Mouse (Mus musculus): Measurements from ENCODE around the gene Rbbp8nl. TPM values are rescaled to one million over a fixed set of nuclear protein-coding genes. Genes with fewer than 3 reads are reported as not detected.

The Rbbp8nl gene
- polyA plus RNA-seq, 3 experiments from 2014 or later, result not detected

GRCm38 (mm10) chr2:180257001-180257521 lies 32.6 kb downstream of the Rbbp8nl start, which contains the start of gene Rps21:
TSS of gene Rps21 (plus strand) at chr2:180257377.
- peak; percentile 95 for ATAC-seq

- peak; percentile 36 for ATAC-seq
Observed at GRCm38 (mm10) chr2:180256296-180257000, 33.2 kb downstream of the Rbbp8nl start.

GRCm38 (mm10) chr2:180255701-180256100 lies 34.0 kb downstream of the Rbbp8nl start:
- no peak for ATAC-seq

- ATAC-seq, result no peak
Observed at GRCm38 (mm10) chr2:180254436-180255209, 35.1 kb downstream of the Rbbp8nl start.

GRCm38 (mm10) chr2:180251838-180252237 lies 37.8 kb downstream of the Rbbp8nl start:
- ATAC-seq, result no peak

- peak; percentile 88 for ATAC-seq
Observed at GRCm38 (mm10) chr2:180250930-180251611, 38.6 kb downstream of the Rbbp8nl start.

- no peak for ATAC-seq
Observed at GRCm38 (mm10) chr2:180248947-180249660, 40.6 kb downstream of the Rbbp8nl start.

GRCm38 (mm10) chr2:180247916-180248315 lies 41.8 kb downstream of the Rbbp8nl start:
- peak; percentile 69 for ATAC-seq

GRCm38 (mm10) chr2:180243108-180243507 lies 46.6 kb downstream of the Rbbp8nl start:
- no peak for ATAC-seq

GRCm38 (mm10) chr2:180238591-180238990 lies 51.1 kb downstream of the Rbbp8nl start:
- no peak for ATAC-seq

GRCm38 (mm10) chr2:180237601-180238345 lies 51.9 kb downstream of the Rbbp8nl start:
- no peak for ATAC-seq

- no peak for ATAC-seq
Observed at GRCm38 (mm10) chr2:180236930-180237329, 52.7 kb downstream of the Rbbp8nl start.

GRCm38 (mm10) chr2:180236500-180236899 lies 53.2 kb downstream of the Rbbp8nl start:
- no peak for ATAC-seq

- no peak for ATAC-seq
Observed at GRCm38 (mm10) chr2:180235788-180236187, 53.9 kb downstream of the Rbbp8nl start.

- no peak for ATAC-seq
Observed at GRCm38 (mm10) chr2:180234980-180235379, 54.7 kb downstream of the Rbbp8nl start.

- ATAC-seq, result no peak
Observed at GRCm38 (mm10) chr2:180234353-180234752, 55.3 kb downstream of the Rbbp8nl start.

GRCm38 (mm10) chr2:180233101-180233904 lies 56.4 kb downstream of the Rbbp8nl start:
- no peak for ATAC-seq

- ATAC-seq, result no peak
Observed at GRCm38 (mm10) chr2:180230482-180230881, 59.2 kb downstream of the Rbbp8nl start.

GRCm38 (mm10) chr2:180229129-180229528 lies 60.5 kb downstream of the Rbbp8nl start:
- ATAC-seq, result no peak

GRCm38 (mm10) chr2:180228592-180228991 lies 61.1 kb downstream of the Rbbp8nl start:
- ATAC-seq, result no peak

GRCm38 (mm10) chr2:180228060-180228458 lies 61.6 kb downstream of the Rbbp8nl start:
- ATAC-seq, result no peak

Measured in inflammation-experienced regulatory T-cells, adult 6 months (primary cell).